Mouse (Mus musculus) intestine, postnatal 0 days (tissue): ENCODE measurements at regions not wholly inside any gene's neighbourhood (a gene's known extent, or its start where the extent isn't known, plus 50 kb on each side); places are given as distances from the start of the nearest gene placed in this dataset.

ENCODE experiments used
- ATAC-seq: fragments of 200-750 bp; cut with Nextera tagmentation; 2 replicates; pipeline ENCODE4 v1.8.0; 2017; ENCODE audit warnings: mild to moderate bottlenecking, moderate TSS enrichment, moderate library complexity
- H3K27ac ChIP-seq: fragments of 300-500 bp; sonication (generic); 2 replicates; pipeline ENCODE4 v1.5.1; 2014; ENCODE audit warnings: mild to moderate bottlenecking, low read depth, low read length, moderate library complexity
- H3K27me3 ChIP-seq: fragments of 300-500 bp; sonication (generic); replicated peaks from 2 replicates; pipeline ENCODE4 v1.6.1; 2014; ENCODE audit warnings: low read length, mixed read lengths; ENCODE audit not compliant: control insufficient read depth, insufficient read depth
- H3K36me3 ChIP-seq: fragments of 300-500 bp; sonication (generic); 2 replicates; pipeline ENCODE4 v1.6.1; 2014; ENCODE audit warnings: mild to moderate bottlenecking, moderate library complexity; ENCODE audit not compliant: control insufficient read depth, insufficient read depth
- H3K4me1 ChIP-seq: fragments of 300-500 bp; sonication (generic); replicated peaks from 2 replicates; pipeline ENCODE4 v1.6.1; 2014; ENCODE audit warnings: antibody characterized with exemption, low read length, mixed read lengths; ENCODE audit not compliant: control insufficient read depth, insufficient read depth
- H3K4me2 ChIP-seq: fragments of 300-500 bp; sonication (generic); replicated peaks from 2 replicates; pipeline ENCODE4 v1.6.1; 2014; ENCODE audit warnings: low read depth, mild to moderate bottlenecking, moderate library complexity
- H3K4me3 ChIP-seq: fragments of 300-500 bp; sonication (generic); 2 replicates; pipeline ENCODE4 v1.5.1; 2014; ENCODE audit warnings: low read depth, low read length
- H3K9ac ChIP-seq: fragments of 300-500 bp; sonication (generic); 2 replicates; pipeline ENCODE4 v1.6.1; 2014; ENCODE audit warnings: mild to moderate bottlenecking, low read depth, low read length
- H3K9me3 ChIP-seq: fragments of 300-500 bp; sonication (generic); 2 replicates; pipeline ENCODE4 v1.6.1; 2016; ENCODE audit warnings: mixed run types; ENCODE audit not compliant: control insufficient read depth
- CTCF ChIP-seq: sonication (generic); IDR thresholded peaks from 2 replicates; pipeline ENCODE4 v1.5.1; 2016; ENCODE audit warnings: low read depth, mild to moderate bottlenecking, control low read depth, antibody characterized with exemption, moderate library complexity
- WGBS: fragments of 180-500 bp; shearing (Covaris S2); extraction: QIAGEN DNeasy Blood & Tissue Kit; methylation state at CpG from one replicate; pipeline ENCODE4 v1.1.7; 2014; 5-methylcytosine and 5-hydroxymethylcytosine counted together

DNA sequence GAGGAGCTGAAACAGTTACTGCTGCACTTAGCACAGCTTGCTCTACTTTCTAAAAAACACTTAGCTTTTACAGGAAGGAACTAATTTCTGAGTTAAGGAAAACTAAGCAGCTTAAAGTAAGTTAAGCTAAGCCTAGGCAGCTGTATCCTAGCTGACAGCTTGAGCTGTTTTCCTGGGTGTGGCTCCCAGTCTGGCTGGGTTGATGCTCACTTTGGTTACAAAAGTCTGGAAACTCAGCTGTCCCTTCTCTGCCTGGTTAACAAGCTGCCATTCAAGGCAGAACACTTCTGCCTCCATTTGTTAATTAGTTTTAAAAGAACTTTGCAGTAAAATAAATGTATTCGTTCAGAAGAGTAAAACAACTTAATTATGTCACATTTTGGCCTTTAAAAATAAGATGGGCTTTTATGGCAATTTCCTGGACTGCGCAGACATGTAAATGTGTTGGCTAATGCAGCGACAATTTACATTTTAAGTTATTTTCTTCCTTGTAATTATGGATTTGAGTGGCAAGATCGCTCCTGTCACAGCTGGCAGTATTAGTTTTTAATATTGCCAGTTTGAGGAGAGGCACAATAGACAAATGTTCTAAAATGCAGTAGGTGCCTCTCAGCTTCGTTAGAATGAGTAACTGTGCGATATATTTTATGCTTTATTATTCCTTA is 406.2 kb downstream of the Hace1 start:
- Histone ChIP-seq H3K4me2 (no peak overlapping the region), H3K9me3 (no peaks in the 10 kb centered on the region), H3K36me3 (no peaks in the 10 kb centered on the region), H3K27ac (no peak overlapping the region), H3K9ac (no peak overlapping the region), H3K27me3 (no peaks in the 10 kb centered on the region), H3K4me3 (no peak overlapping the region), H3K4me1 (no peaks in the 10 kb centered on the region)
- ATAC-seq, result no peak
- TF ChIP-seq CTCF, result no peak
- WGBS, result 86% methylated on average over 6 of the region's 6 CpGs

DNA sequence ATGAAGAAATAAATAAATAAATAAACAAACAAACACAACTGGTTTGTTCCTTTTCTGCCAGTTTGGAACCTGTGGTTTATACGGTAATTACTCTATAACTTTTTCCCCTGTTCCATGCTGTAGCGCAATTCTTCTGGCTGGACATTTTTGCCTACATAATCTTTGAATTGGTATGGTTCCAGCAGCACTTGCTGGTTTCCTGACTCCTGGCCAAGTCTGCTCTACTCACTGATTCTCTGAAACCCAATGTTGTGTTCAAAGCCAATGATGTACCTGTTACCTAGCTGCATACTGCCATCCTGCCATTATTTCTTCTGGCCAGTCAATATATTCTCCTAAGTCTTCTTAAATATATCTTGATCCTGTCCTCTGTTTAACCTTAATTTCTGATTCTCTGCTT is 408.7 kb downstream of the Hace1 start:
- no peak overlapping the region for H3K4me3 ChIP-seq
- no peak overlapping the region for H3K4me2 ChIP-seq
- H3K36me3 ChIP-seq, result no peaks in the 10 kb centered on the region
- TF ChIP-seq CTCF, result no peak
- H3K27me3 ChIP-seq, result no peaks in the 10 kb centered on the region
- no peak for ATAC-seq
- WGBS, result 93% methylated on average over 2 of the region's 2 CpGs
- H3K4me1 ChIP-seq, result no peaks in the 10 kb centered on the region
- no peak overlapping the region for H3K9ac ChIP-seq
- H3K9me3 ChIP-seq, result no peaks in the 10 kb centered on the region
- H3K27ac ChIP-seq, result no peak overlapping the region

DNA sequence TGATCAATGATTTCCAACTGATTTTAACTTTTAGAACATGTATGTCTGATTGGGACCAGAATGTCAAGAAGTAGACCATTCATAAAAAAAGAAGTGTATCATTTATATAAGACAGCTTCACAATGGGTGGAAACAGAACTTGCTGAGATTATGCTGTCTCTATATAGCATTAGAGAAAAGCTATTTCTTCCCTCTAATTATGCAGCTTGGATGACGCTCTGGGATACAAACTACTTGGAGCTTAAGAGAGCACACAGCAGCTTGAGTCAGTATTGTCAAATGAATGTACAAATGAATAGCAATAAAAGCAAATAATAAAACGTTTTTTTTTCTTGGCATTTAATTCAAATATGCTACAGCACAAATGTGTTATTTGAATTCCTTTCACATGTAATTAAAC is 428.7 kb downstream of the Hace1 start:
- Histone ChIP-seq H3K4me1 (no peaks in the 10 kb centered on the region), H3K4me2 (no peak overlapping the region), H3K9me3 (no peaks in the 10 kb centered on the region), H3K4me3 (no peak overlapping the region), H3K9ac (no peak overlapping the region), H3K27me3 (no peaks in the 10 kb centered on the region), H3K36me3 (no peaks in the 10 kb centered on the region), H3K27ac (no peak overlapping the region)
- no peak for ATAC-seq
- TF ChIP-seq CTCF, result no peak
- WGBS, result 46% methylated on average over 2 of the region's 2 CpGs

DNA sequence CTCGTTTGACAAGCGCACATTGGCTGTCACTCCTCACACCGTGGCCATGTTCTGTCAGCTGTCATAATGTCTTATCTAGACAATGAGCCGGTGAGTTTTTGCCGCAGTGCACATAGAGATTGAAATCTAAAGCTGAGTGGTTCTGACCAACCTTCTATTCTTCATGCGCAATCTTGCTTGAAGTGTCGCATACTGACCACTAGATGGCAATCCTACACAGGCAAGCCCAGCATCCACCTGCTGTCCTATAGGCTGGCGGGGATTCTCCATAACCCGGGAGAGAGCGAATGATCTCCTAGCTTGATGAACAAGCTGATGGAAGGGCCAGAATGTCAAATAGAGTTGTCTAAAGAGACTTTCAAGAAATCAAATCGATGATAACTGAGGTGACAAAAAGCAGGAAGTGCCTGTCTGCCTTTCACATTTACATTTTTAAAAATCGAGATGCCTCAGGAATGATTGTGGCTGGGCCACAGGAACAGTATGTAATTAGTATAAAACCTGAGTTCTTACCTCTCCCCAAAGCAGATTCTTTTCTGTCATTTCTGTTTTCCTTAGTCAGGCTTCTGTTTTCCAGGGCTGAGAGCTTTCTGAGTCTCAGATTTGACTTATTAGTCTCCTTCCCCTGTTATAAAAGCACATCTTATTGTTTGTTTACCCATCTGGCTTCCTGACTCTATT is 434.4 kb downstream of the Hace1 start:
- Histone ChIP-seq H3K27me3 (no peaks in the 10 kb centered on the region), H3K9me3 (no peaks in the 10 kb centered on the region), H3K27ac (no peak overlapping the region), H3K4me2 (no peak overlapping the region), H3K36me3 (no peaks in the 10 kb centered on the region), H3K9ac (no peak overlapping the region), H3K4me1 (no peaks in the 10 kb centered on the region), H3K4me3 (no peak overlapping the region)
- no peak for ATAC-seq
- peak; percentile 93 for TF ChIP-seq CTCF
- 26% methylated on average over 12 of the region's 12 CpGs for WGBS

DNA sequence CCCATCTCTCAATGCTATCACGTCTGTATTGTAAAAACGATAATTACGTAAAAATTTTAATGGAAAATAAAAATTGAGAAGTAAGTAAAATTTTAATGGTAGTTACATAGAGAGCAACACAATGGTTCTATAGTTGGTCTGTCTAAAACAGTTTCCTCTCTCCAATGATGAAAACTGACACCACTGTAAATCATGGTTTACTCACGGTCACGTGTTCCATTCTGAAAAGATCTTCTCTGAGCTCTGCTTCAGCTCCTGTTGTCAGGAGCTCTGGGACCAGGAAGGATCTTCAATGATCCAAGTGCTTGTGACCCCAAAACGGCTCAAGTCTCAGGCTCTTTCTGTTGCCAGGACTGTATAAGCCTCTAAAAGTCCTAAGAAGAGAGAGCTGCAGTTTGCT is 435.0 kb downstream of the Hace1 start:
- H3K27ac ChIP-seq, result no peak overlapping the region
- no peak for TF ChIP-seq CTCF
- ATAC-seq, result no peak
- no peaks in the 10 kb centered on the region for H3K27me3 ChIP-seq
- no peak overlapping the region for H3K4me3 ChIP-seq
- H3K36me3 ChIP-seq, result no peaks in the 10 kb centered on the region
- H3K9me3 ChIP-seq, result no peaks in the 10 kb centered on the region
- H3K4me2 ChIP-seq, result no peak overlapping the region
- H3K4me1 ChIP-seq, result no peaks in the 10 kb centered on the region
- WGBS, result 69% methylated on average over 6 of the region's 6 CpGs
- no peak overlapping the region for H3K9ac ChIP-seq

DNA sequence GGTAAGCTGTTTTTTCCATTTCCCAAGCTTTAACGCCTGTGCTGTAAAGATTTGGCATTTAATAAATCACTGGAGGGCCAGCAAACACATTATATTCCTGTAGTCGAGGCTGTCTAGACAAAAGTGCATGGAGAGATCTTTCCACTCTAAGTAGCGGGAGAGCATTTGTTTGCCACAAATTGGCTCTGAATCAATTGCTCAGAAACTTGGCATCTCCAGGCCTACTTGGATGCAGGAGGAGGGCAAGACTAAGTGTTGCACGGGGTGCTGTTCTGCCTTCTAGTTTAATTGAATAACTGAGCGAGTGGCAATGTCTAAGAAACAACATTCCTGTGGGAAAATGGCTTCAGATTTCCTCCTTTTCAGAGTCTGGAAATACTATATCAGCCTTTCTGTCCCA is 438.7 kb downstream of the Hace1 start:
- Histone ChIP-seq H3K27me3 (no peaks in the 10 kb centered on the region), H3K9me3 (no peaks in the 10 kb centered on the region), H3K4me1 (no peaks in the 10 kb centered on the region), H3K4me3 (no peak overlapping the region), H3K27ac (no peak overlapping the region), H3K36me3 (no peaks in the 10 kb centered on the region), H3K9ac (no peak overlapping the region), H3K4me2 (no peak overlapping the region)
- WGBS, result 60% methylated on average over 5 of the region's 5 CpGs
- TF ChIP-seq CTCF, result no peak
- no peak for ATAC-seq
